Mouse (Mus musculus) retina, embryonic 14.5 days (tissue): Measurements from ENCODE around the gene Gpr84.
A peak's percentile ranks its signal among the peaks of the same experiment; 100 is the strongest.

Experiments
- DNase-seq: peaks from one replicate; pipeline ENCODE4 v3.0.0-alpha.2; 2015; ENCODE audit warnings: low spot score

Gene Gpr84

DNA sequence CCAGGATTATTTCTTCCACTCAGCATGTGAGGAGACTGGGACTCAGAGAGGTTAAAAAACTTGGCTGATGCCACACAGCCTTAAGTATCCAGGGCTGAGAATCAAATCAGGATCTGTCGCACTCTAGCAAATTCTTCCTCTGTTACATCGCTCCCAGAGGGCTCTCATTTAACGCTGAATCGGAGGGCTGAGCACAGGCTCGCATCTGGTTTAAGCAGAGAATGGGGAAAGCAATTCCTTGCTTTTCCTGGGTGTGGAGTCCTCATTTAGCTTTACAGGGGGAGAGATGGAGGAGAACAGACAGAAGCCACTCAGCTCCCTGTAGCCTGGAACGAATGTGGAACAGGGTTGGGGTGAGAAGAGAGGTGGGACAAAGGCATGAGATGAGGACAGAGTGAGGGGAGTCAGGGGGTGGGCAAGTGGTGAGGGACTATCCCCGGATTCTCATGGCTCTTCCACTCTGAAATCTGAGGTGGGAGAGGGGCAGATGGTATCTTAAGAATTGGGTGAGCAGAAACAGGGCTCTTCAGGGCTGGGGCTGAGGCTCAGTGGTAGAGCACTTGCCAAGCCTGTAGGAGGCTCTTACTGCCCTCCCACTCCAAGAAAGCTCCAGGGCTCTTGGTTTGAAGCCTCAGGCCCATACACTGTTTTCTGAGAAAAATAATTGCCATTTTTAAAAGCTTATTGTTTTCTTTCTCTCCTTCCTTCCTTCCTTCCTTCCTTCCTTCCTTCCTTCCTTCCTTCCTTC is 25.2 kb upstream of the Gpr84 start:
- no peak for DNase-seq

- DNase-seq = no peak
These were observed 24.6 kb upstream of the Gpr84 start for GRCm38 (mm10) chr15:103335040-103335439.

DNA sequence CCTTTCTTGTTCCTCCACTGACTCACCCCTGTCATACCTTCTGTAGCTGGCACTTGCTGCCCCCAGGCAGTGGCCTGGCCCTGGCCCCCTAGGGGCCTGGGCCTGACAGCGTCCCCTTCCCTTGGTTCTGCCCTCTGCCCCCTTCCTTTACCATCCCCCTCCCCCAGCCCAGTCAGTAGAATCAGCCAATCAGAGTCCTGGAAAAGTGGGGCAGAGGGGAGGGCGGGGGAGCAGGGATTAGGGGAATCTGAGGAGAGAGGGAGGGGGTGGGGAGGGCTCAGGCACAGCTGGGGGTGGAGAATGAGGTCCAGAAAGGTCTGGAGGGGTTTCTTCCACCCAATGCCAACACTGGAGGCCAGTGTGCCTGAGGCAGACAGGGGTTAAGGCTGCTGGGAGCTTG is 23.8 kb upstream of the Gpr84 start:
- DNase-seq = peak; percentile 94

- DNase-seq = no peak
These were observed 23.3 kb upstream of the Gpr84 start for GRCm38 (mm10) chr15:103333738-103334137.

DNA sequence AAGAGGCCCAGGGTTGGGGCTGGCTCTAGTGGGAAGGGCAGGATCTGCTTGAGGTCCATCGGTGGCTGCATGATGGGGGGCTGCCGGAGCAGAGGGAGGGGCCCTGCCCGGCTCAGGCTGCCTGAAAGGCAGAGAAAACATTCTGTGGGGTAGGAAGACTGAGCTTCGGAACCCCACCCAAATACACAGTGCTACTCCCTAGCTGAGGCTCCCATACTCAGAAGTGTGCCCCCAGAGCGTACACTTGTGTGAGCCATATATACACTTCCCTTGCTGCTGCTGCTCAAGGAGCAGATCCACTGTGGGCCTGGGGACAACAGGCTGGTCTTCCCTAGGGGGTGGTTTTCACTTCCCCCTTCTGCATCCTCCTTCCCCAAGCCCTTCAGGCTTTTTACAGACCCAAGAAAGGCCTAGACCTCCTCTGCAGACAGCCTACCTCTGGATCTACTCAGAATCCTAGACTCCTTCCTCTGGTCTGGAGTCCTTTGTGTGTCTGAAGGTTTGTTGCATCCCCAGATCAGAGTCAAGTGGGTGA is 22.7 kb upstream of the Gpr84 start:
- DNase-seq = no peak

GRCm38 (mm10) chr15:103323455-103324247 is 13.2 kb upstream of the Gpr84 start:
- peak; percentile 91 for DNase-seq

DNA sequence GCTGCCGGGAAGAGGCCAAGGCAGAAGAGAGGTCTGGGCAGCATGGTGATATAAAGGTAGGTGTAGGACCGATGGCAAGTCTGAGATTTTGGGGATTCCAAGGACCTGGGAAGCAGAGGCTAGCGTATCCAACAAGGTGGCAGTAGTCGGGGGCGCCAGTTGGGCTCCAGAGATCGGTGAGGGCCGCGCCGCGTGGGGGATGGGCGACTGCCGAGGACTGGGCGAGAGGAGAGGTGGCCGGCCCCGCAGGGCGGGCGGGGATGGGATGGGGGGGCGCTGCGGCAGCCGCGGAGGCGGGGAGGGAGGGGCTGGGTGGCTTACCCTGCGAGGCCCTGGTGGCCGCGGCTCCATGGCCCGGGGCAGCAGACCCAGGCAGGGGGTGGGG is 12.7 kb upstream of the Gpr84 start:
- DNase-seq = no peak

GRCm38 (mm10) chr15:103322396-103322795 is 12.0 kb upstream of the Gpr84 start:
- no peak for DNase-seq

DNA sequence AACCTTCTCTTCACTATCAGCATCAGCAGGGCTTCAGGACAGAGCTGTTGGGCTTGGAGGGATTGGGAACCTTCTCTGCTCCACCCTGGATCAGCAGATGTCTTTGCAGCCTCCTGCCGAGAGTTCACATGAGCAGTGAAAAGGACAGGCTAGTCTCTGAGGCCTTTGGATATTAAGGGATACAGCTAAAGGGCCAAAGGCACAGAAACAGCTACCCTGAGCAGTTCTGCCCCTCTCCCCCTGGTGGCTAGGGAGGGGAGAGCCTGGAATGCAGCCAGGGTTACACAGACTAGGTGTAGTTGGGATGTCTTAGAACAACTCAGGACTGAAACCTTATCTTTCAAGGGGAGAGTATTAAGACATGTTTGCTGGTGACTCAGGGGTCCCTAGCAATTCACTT is 10.7 kb upstream of the Gpr84 start:
- DNase-seq = no peak

DNA sequence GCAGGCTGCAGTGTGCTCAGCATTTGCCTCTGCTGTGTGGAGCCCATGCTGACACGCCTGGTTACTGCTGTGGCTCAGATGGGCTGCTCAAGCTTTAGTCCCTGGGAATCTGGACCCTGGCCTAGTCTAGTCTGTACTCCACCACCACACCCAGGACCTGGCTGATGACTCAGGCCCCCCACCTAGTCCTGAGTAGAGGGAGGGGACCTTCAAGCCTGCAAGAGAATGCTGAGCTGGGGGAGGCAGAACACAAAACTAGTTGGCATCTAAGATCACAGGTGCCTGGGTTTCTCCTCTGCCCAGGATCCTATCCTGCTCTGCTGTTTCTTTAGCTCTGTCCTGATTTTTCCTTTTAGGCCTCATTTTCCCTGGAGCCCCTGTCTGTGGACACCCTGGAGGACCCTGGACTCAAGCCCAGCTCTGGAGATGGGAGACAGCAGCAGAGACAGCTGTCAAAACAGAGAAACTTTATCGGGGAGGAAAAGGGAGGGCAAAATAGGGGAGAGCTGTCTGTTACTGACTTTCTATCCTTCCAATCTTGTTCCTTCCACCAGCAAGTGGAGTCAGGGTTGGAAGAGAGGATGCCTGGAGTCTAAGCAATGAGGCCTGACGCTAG is 7.9 kb upstream of the Gpr84 start:
- DNase-seq = no peak

- no peak for DNase-seq
These were observed 7.3 kb upstream of the Gpr84 start for GRCm38 (mm10) chr15:103317731-103318130.

GRCm38 (mm10) chr15:103317120-103317519 is 6.7 kb upstream of the Gpr84 start:
- DNase-seq = no peak

DNA sequence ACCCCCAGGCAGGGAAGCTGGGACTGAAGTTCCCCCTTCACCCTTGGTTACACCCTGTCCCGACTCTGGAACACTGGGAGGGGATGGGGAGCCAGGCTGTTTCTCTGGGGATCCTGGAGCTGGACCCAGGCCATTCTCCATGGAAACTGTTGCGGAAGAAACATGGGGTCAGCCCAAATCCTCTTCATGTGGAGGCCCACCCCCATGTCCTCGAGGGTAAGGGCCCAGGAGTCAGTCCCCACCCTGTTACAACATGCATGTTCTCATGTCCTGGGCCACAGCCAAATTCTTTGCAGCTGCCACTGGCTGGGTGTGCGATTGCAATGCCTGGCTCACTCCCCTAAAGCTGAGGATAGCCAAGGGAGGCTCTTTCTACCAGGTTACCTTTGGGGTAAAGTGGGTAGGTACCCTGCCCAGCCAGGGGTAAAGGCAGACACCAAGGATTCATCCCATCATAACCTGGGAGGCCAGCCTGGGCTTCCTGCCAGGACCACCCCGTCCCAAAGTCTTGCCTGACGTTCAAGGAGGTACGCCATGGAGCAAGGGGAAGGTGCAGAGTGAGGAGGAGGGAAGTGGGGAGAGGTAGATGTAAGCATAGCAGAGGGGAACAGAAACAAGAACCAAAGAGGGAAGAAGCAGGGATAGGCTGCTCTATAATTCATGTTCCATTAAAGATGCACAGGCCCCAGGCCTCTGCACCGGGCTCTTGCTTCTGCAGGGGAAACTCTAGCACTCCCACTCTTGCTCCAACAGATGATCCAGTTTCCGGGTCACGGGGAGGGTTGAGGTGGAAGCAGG is 5.8 kb upstream of the Gpr84 start:
- no peak for DNase-seq

GRCm38 (mm10) chr15:103315011-103315502 is 4.6 kb upstream of the Gpr84 start:
- DNase-seq = peak; percentile 88

DNA sequence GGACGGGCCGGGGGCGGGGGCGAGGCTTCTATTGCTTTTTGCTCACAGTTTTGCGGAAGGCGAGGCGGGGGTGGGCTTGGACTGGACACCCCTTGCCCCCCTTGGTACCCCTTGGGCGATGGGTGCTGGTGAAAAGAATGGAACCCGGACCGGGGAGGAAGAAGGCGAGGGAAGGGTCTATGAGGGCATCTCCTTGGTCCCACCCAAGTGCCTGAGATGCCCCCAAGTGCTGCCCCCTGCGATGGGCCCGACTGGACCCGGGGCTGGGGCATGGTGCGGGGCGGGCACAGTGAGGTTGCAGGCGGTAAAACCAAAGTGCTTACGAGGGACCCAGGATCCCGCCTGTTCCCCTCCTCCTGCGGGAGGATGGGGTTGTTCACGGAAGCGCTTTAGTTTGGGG is 3.8 kb upstream of the Gpr84 start:
- no peak for DNase-seq

DNA sequence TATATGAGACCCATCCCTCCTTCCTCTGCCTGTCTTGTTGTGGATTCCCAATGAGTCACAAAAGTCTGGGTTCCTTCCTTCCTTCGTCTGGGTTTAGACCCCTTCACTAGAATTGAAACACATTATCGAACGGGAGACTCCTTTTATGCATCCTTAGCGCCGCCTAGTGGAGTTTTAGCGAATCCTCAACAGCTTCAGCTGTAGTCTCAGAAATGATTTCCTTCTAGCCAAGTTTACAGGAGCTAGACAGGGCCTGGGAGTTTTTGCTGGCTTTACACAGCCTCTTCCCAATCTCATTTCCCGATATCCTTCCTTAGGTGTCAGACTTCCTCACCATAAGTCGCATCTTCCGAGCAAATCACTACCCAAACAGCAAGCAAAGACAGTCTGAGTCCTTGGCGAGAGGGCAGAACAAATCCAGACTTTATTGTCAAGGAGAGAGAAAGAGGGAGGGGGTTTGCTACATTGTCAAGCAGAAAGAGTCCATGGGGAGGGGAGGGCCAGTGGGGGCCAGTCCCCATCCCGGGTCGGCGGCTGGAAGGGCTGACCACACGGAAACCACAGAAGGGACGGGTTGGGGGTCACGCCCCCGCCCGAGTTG is 3.2 kb upstream of the Gpr84 start:
- DNase-seq = peak; percentile 87

- DNase-seq = no peak
These were observed 1.4 kb downstream of the Gpr84 start for GRCm38 (mm10) chr15:103308876-103309580.

DNA sequence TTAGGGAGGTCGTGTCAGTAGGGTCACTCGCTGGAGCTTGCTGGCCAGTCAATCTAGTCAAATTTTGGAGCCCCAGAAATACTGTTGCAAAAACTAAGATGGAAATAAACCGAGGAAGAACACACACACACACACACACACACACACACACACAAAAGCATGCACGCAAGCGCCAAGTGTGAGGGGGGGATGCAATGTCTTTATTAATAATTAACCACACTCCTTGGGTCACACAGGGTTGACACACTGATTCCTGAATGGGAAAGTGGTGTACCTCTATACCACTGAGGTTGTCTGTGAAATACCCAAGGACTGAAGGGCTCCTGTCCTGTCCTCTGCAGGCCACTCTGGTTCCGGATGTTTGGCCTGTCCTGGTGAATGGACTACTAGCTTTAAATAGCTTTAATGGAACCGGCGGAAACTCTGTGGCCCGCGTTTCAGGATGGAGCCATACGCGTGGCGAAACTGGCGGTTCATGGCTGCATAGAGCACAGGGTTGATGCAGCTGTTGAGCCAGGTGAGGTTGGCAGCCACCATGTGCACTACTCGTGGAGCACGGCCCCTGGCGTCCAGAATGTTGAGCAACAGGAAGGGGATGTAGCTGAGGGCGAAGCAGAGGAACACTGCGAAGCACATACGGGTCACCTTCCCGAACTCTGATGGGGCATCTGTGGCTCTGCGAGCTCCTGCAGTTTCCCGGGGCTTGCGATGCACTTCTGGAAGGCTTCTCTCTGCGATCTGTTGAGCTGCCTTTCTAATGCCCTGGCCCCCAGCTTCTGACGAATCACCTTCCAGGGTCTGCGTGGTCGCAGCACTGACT is 2.1 kb downstream of the Gpr84 start:
- no peak for DNase-seq

- DNase-seq = peak; percentile 99
These were observed 3.3 kb downstream of the Gpr84 start for GRCm38 (mm10) chr15:103307125-103307524.
